Mouse (Mus musculus) gastrocnemius, adult 18-20 months (tissue): ENCODE measurements around the gene Olfr1305. TPM values are rescaled to one million over a fixed set of nuclear protein-coding genes. Genes with fewer than 3 reads are reported as not detected.

Source experiments
- DNase-seq: peaks from one replicate; pipeline ENCODE4 v3.0.0; 2021; ENCODE audit warnings: low spot score
- long read RNA-seq, 2 experiments: library from polyadenylated mRNA; stranded (forward); transcript quantifications; one replicate each; pipeline ENCODE4 v2.0.0; 2021
- total RNA-seq, 2 experiments: library from RNA; stranded (reverse); gene quantifications; 2 replicates each; pipeline ENCODE4 v1.2.3; 2021

Olfr1305 gene
- not detected for total RNA-seq
- long read RNA-seq, experiment 1 = 0 reads
- long read RNA-seq, experiment 2 = 0 reads

- no peak for DNase-seq
These were observed at the start of gene Olfr1305 for GRCm38 (mm10) chr2:111877049-111877448. TSS of gene Olfr1305 (minus strand) at chr2:111877149.

- no peak for DNase-seq
These were observed 39.2 kb upstream of the Olfr1305 start, which contains the start of gene Olfr1306 for GRCm38 (mm10) chr2:111916171-111916570. TSS of gene Olfr1306 (minus strand) at chr2:111916271.

- no peak for DNase-seq
These were observed 56.7 kb downstream of the Olfr1305 start, which contains the start of gene Olfr1303 for GRCm38 (mm10) chr2:111820240-111820639. TSS of gene Olfr1303 (minus strand) at chr2:111820340.

Other genes with a start within 250 kb of the Olfr1305 start
- not detected for gene Olfr1298, start 227.9 kb downstream of the Olfr1305 start, total RNA-seq
- gene Olfr1299, start 215.7 kb downstream of the Olfr1305 start, total RNA-seq = not detected
- not detected for gene Olfr1301, start 126.1 kb downstream of the Olfr1305 start, total RNA-seq
- gene Olfr1302, start 99.7 kb downstream of the Olfr1305 start, total RNA-seq = not detected
- not detected for gene Olfr1303, start 56.8 kb downstream of the Olfr1305 start, total RNA-seq
- not detected for gene Olfr1306, start 39.1 kb upstream of the Olfr1305 start, total RNA-seq
- not detected for gene Olfr1307, start 72.3 kb upstream of the Olfr1305 start, total RNA-seq
- not detected for gene Olfr1308, start 87.8 kb upstream of the Olfr1305 start, total RNA-seq
- gene Olfr1309, start 113.1 kb upstream of the Olfr1305 start, total RNA-seq = not detected
- not detected for gene Olfr1310, start 135.6 kb upstream of the Olfr1305 start, total RNA-seq
- not detected for gene Olfr1311, start 147.3 kb upstream of the Olfr1305 start, total RNA-seq
- not detected for gene Olfr1312, start 173.1 kb upstream of the Olfr1305 start, total RNA-seq
- not detected for gene Olfr1313, start 200.7 kb upstream of the Olfr1305 start, total RNA-seq
- not detected for gene Olfr1314, start 219.6 kb upstream of the Olfr1305 start, total RNA-seq
- gene Olfr1315-ps1, start 238.3 kb upstream of the Olfr1305 start, total RNA-seq = not detected